In the genomic region with DNA sequence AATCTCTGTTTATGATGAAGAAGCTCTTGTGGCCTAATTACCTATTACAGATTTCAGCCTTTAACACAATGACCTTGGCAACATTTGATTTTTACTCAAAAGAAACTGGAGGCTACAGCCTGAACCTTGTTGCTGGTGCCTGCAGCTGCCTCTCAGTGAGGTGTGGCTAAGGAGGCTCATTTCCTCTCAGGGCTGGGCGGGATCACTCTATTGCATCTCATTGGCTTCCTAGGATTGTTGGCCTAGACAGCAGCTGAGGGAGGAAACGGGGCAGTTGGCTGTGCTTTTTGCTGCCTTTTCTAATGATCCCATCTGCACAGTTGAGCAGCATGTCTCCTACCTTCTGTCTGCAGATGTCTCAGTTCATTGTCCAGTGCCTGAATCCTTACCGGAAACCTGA, we compare ENCODE assay signal across 16 mouse cellular contexts. TPM values are rescaled to one million over a fixed set of nuclear protein-coding genes. Genes with fewer than 3 reads are reported as not detected.
A peak's percentile ranks its signal among the peaks of the same experiment; 100 is the strongest.
DNase-seq lines count a peak whose midpoint lies in the region; ATAC-seq and TF ChIP-seq lines count a peak whose summit lies in the region.
"Had no signal": no experiment of that assay in that cellular context is flagged by ENCODE, and none has a peak within 500 bp of the region (broad histone marks: within the 10 kb centered on the region; RNA-seq: fewer than 3 reads in every experiment).

No protein-coding gene starts in this region.

- no peak overlapping the region for H3K9ac ChIP-seq in MEL (ENCODE audit: control insufficient read depth, low read depth, low read length, poor library complexity, severe bottlenecking)
- H3K9ac ChIP-seq in midbrain, embryonic 14.5 days (replicated peaks; ENCODE audit: low read length), result no peak overlapping the region
- H3K9ac ChIP-seq: forebrain, postnatal 0 days; liver, postnatal 0 days; neural tube, embryonic 15.5 days had no signal

- no peak overlapping the region for H3K27ac ChIP-seq in heart, embryonic 10.5 days
- H3K27ac ChIP-seq in MEL (ENCODE audit: control insufficient read depth, low read depth, low read length), result no peak overlapping the region
- no peak overlapping the region for H3K27ac ChIP-seq in midbrain, embryonic 14.5 days (replicated peaks; ENCODE audit: low read depth, low read length)
- H3K27ac ChIP-seq: neural tube, embryonic 15.5 days had no signal

- ATAC-seq in midbrain, embryonic 14.5 days (ENCODE audit: low FRiP score, low TSS enrichment), result no peak
- ATAC-seq: forebrain, postnatal 0 days; liver, postnatal 0 days; Patski had no signal

- peaks cover 95% of the 10 kb centered on the region for H3K36me3 ChIP-seq in heart, embryonic 10.5 days
- peaks cover 0 to 13% of the 10 kb centered on the region in 2 experiments; a peak in 2 of 4 replicates for H3K36me3 ChIP-seq in MEL (ENCODE audit: control insufficient read depth in 1 of 2, insufficient read depth in 2 of 2, low read length in 2 of 2)
- H3K36me3 ChIP-seq in midbrain, embryonic 14.5 days (ENCODE audit: control insufficient read depth, insufficient read depth, low read length), result peaks cover 73% of the 10 kb centered on the region

- peak; percentile 43 to 61 for DNase-seq in heart, adult 18-20 months
- no peak for DNase-seq in heart, embryonic 10.5 days (ENCODE audit: low spot score)
- peak; percentile 29 to 41 for DNase-seq in kidney, postnatal 36 days
- DNase-seq in kidney, postnatal 14 days, result no peak
- peak; percentile 37 for DNase-seq in 416B (ENCODE audit: low read depth)
- peak; percentile 27 for DNase-seq in MEL (ENCODE audit: low read depth, low spot score)
- DNase-seq in right cerebral cortex, adult 18-20 months, result no peak
- no peak for DNase-seq in midbrain, embryonic 14.5 days
- DNase-seq: adrenal gland, adult 2 months; cerebellum, adult 9-11 months; forebrain, postnatal 0 days; gastrocnemius, postnatal 14 days; liver, postnatal 0 days; spleen, adult 18-20 months had no signal

- TF ChIP-seq POLR2A in MEL (IDR thresholded peaks at IDR 0.05; ENCODE audit: control insufficient read depth in 1 of 2, insufficient read depth in 1 of 2, low read depth in 1 of 2, low read length in 2 of 2, poor library complexity in 1 of 2), result no peak

- no peaks in the 10 kb centered on the region for H3K79me2 ChIP-seq in MEL (ENCODE audit: control insufficient read depth, insufficient read depth, low read length, poor library complexity)

- TF ChIP-seq CTCF in MEL (IDR thresholded peaks at IDR 0.05 in 2 of 3, conservative IDR thresholded peaks at IDR 0.05 in 1 of 3; ENCODE audit: control insufficient read depth in 1 of 3, insufficient read depth in 1 of 3, low read depth in 2 of 3, low read length in 3 of 3, poor library complexity in 1 of 3, severe bottlenecking in 1 of 3), result no peak

- H3K4me1 ChIP-seq in heart, embryonic 10.5 days, result peaks cover 10% of the 10 kb centered on the region; the same call in 1 of the 2 replicates
- H3K4me1 ChIP-seq in MEL (ENCODE audit: control insufficient read depth in 1 of 2, insufficient read depth in 2 of 2, low read length in 2 of 2), result 0 out of 4 replicates have a peak, but pooled peaks cover 0 to 3% of the 10 kb centered on the region in 2 experiments
- no peaks in the 10 kb centered on the region for H3K4me1 ChIP-seq in midbrain, embryonic 14.5 days (ENCODE audit: control insufficient read depth, insufficient read depth, low read length)
- H3K4me1 ChIP-seq: neural tube, embryonic 15.5 days had no signal

- H3K9me3 ChIP-seq in heart, embryonic 10.5 days, result no peaks in the 10 kb centered on the region
- no peaks in the 10 kb centered on the region for H3K9me3 ChIP-seq in MEL (replicated peaks; ENCODE audit: insufficient read depth, low read length)
- H3K9me3 ChIP-seq in midbrain, embryonic 14.5 days (ENCODE audit: control insufficient read depth, low read length), result no peaks in the 10 kb centered on the region
- H3K9me3 ChIP-seq: neural tube, embryonic 15.5 days had no signal

- no peak overlapping the region for H3K4me2 ChIP-seq in midbrain, embryonic 14.5 days (ENCODE audit: low read length)
- H3K4me2 ChIP-seq: neural tube, embryonic 15.5 days had no signal

- no peak overlapping the region for H3K4me3 ChIP-seq in heart, embryonic 10.5 days
- H3K4me3 ChIP-seq in MEL (ENCODE audit: control insufficient read depth in 1 of 2, insufficient read depth in 1 of 2, low read depth in 2 of 2, low read length in 2 of 2), result no peak overlapping the region
- no peak overlapping the region for H3K4me3 ChIP-seq in midbrain, embryonic 14.5 days (replicated peaks; ENCODE audit: low read depth, low read length)
- H3K4me3 ChIP-seq: neural tube, embryonic 15.5 days had no signal

- no peak for TF ChIP-seq RAD21 in MEL (IDR thresholded peaks at IDR 0.05; ENCODE audit: low read depth, low read length)

- no peaks in the 10 kb centered on the region for H3K27me3 ChIP-seq in heart, embryonic 10.5 days (ENCODE audit: insufficient read depth, poor library complexity, severe bottlenecking)
- H3K27me3 ChIP-seq in MEL (ENCODE audit: control insufficient read depth in 1 of 2, insufficient read depth in 2 of 2, low read length in 2 of 2), result no peaks in the 10 kb centered on the region
- no peaks in the 10 kb centered on the region for H3K27me3 ChIP-seq in midbrain, embryonic 14.5 days (ENCODE audit: control insufficient read depth, insufficient read depth, low read length)
- H3K27me3 ChIP-seq: neural tube, embryonic 15.5 days; Patski had no signal

- 76% methylated on average over 3 of the region's 3 CpGs for WGBS in heart, embryonic 10.5 days
- WGBS in midbrain, embryonic 14.5 days, result 88% methylated on average over 3 of the region's 3 CpGs

- no peak for TF ChIP-seq EP300 in MEL (IDR thresholded peaks at IDR 0.05; ENCODE audit: low read depth in 1 of 2, low read length in 2 of 2)

TF ChIP-seq in MEL, 35 proteins besides CTCF, POLR2A, EP300 and RAD21:
- TF ChIP-seq MAFK (IDR thresholded peaks at IDR 0.05; ENCODE audit: borderline replicate concordance, low read depth, low read length), result no peak
- no peak for TF ChIP-seq NRF1 (IDR thresholded peaks at IDR 0.05; ENCODE audit: insufficient read depth, low read depth, low read length, poor library complexity, severe bottlenecking)
- TF ChIP-seq MYC (IDR thresholded peaks at IDR 0.05; ENCODE audit: low read depth, low read length), result no peak
- no peak for TF ChIP-seq MEF2A (IDR thresholded peaks at IDR 0.05; ENCODE audit: extremely low read depth, insufficient replicate concordance, low read depth, low read length, poor library complexity, severe bottlenecking)
- TF ChIP-seq POLR2AphosphoS5 (IDR thresholded peaks at IDR 0.05; ENCODE audit: borderline replicate concordance, low read depth, low read length), result no peak
- TF ChIP-seq TAL1 (IDR thresholded peaks at IDR 0.05; ENCODE audit: low read length), result no peak
- TF ChIP-seq SMC3 (IDR thresholded peaks at IDR 0.05; ENCODE audit: low read depth, low read length), result no peak
- no peak for TF ChIP-seq CHD2 (IDR thresholded peaks at IDR 0.05; ENCODE audit: low read length)
- no peak for TF ChIP-seq E2F4 (IDR thresholded peaks at IDR 0.05; ENCODE audit: borderline replicate concordance, low read depth, low read length)
- no peak for TF ChIP-seq ZNF384 (IDR thresholded peaks at IDR 0.05; ENCODE audit: low read depth, low read length)
- no peak for TF ChIP-seq USF2 (IDR thresholded peaks at IDR 0.05; ENCODE audit: borderline replicate concordance in 1 of 2, insufficient read depth in 1 of 2, low read depth in 1 of 2, low read length in 2 of 2)
- TF ChIP-seq NELFE (IDR thresholded peaks at IDR 0.05; ENCODE audit: low read depth, low read length), result no peak

RNA-seq across cellular contexts. Expression of gene Nradd, which starts 7.2 kb away (rescaled TPM):
- 1 to 10 TPM; 1.4 to 2.0 TPM for total RNA-seq in heart, adult 18-20 months (2021)
- 28.5 and 32.3 TPM in 2 replicates for polyA plus RNA-seq in heart, embryonic 10.5 days (2016; fragmentation: Nextera tagmentation; extraction: Ambion mirVana)
- total RNA-seq in MEL (2012; rRNA removed), result 0.33 and 0.58 TPM in 2 replicates
- 1 to 10 TPM in 1 of 2 experiments, not detected in 1; 1.1 TPM for polyA plus RNA-seq in MEL (2012; ENCODE audit: insufficient read depth in 1 of 2, insufficient read length in 2 of 2, low read depth in 1 of 2, low replicate concordance in 2 of 2, missing spikeins in 1 of 2)
- polyA plus RNA-seq in midbrain, embryonic 14.5 days (2014; fragmentation: Nextera tagmentation; extraction: Ambion mirVana), result 22.2 and 33.7 TPM in 2 replicates

RNA-seq across cellular contexts. Expression of gene Nbeal2, which starts 36.9 kb away (rescaled TPM):
- total RNA-seq in heart, adult 18-20 months (2021), result 1 to 10 TPM; 6.8 to 7.6 TPM
- polyA plus RNA-seq in heart, embryonic 10.5 days (2016; fragmentation: Nextera tagmentation; extraction: Ambion mirVana), result 2.4 and 3.1 TPM in 2 replicates
- 7.0 and 9.3 TPM in 2 replicates for total RNA-seq in MEL (2012; rRNA removed)
- polyA plus RNA-seq in MEL (2012; ENCODE audit: insufficient read depth in 1 of 2, insufficient read length in 2 of 2, low read depth in 1 of 2, low replicate concordance in 2 of 2, missing spikeins in 1 of 2), result 10 to 100 TPM in 1 of 2 experiments, not detected in 1; 17.2 TPM
- polyA plus RNA-seq in midbrain, embryonic 14.5 days (2014; fragmentation: Nextera tagmentation; extraction: Ambion mirVana), result 3.6 and 5.3 TPM in 2 replicates

RNA-seq across cellular contexts. Expression of gene Ccdc12, which starts 39.2 kb away (rescaled TPM):
- total RNA-seq in heart, adult 18-20 months (2021), result 10 to 100 TPM; 57.3 to 61.5 TPM
- 159 and 189 TPM in 2 replicates for polyA plus RNA-seq in heart, embryonic 10.5 days (2016; fragmentation: Nextera tagmentation; extraction: Ambion mirVana)
- total RNA-seq in MEL (2012; rRNA removed), result 122 and 129 TPM in 2 replicates
- polyA plus RNA-seq in MEL (2012; ENCODE audit: insufficient read depth in 1 of 2, insufficient read length in 2 of 2, low read depth in 1 of 2, low replicate concordance in 2 of 2, missing spikeins in 1 of 2), result 100 to 1,000 TPM in 1 of 2 experiments, not detected in 1; 112 TPM
- 106 and 122 TPM in 2 replicates for polyA plus RNA-seq in midbrain, embryonic 14.5 days (2014; fragmentation: Nextera tagmentation; extraction: Ambion mirVana)

Comparison
In these comparisons a context has a peak if more than half of its experiments do, and no peak if none do; other contexts are left out.
1. DNase-seq: peak in heart, adult 18-20 months (2 of 2), kidney, postnatal 36 days (2 of 2), 416B (single experiment) and MEL (single experiment); none in heart, embryonic 10.5 days (single experiment), kidney, postnatal 14 days (single experiment), right cerebral cortex, adult 18-20 months (single experiment) and midbrain, embryonic 14.5 days (single experiment).
2. RNA of gene Nradd, which starts 7.2 kb away (polyA plus RNA-seq): 28.5 to 32.3 TPM in heart, embryonic 10.5 days and 22.2 to 33.7 TPM in midbrain, embryonic 14.5 days; 1.1 TPM in MEL; every median in the first group is over 10 times any median in the second.